Mouse (Mus musculus) limb, embryonic 10.5 days (tissue): ENCODE data around the gene Crabp2. TPM values are rescaled to one million over a fixed set of nuclear protein-coding genes. Genes with fewer than 3 reads are reported as not detected.

Experiments
- DNase-seq: peaks from one replicate; pipeline ENCODE4 v3.0.0-alpha.2; 2017; ENCODE audit warnings: low spot score
- H3K27ac ChIP-seq: fragments of 300-500 bp; sonication (generic); 2 replicates; pipeline ENCODE4 v1.5.1; 2016; ENCODE audit warnings: mild to moderate bottlenecking
- H3K27me3 ChIP-seq: fragments of 300-500 bp; sonication (generic); 2 replicates; pipeline ENCODE4 v1.6.1; 2016; ENCODE audit warnings: low read depth, mild to moderate bottlenecking; ENCODE audit not compliant: poor library complexity, severe bottlenecking
- H3K36me3 ChIP-seq: fragments of 300-500 bp; sonication (generic); 2 replicates; pipeline ENCODE4 v1.6.1; 2016; ENCODE audit warnings: mild to moderate bottlenecking, moderate library complexity
- H3K4me1 ChIP-seq: fragments of 300-500 bp; sonication (generic); 2 replicates; pipeline ENCODE4 v1.6.1; 2016
- H3K4me3 ChIP-seq: fragments of 300-500 bp; sonication (generic); 2 replicates; pipeline ENCODE4 v1.5.1; 2016; ENCODE audit warnings: mild to moderate bottlenecking, moderate library complexity
- H3K9me3 ChIP-seq: fragments of 300-500 bp; sonication (generic); replicated peaks from 2 replicates; pipeline ENCODE4 v1.6.1; 2016; ENCODE audit warnings: mild to moderate bottlenecking
- WGBS: fragments of 180-500 bp; shearing (Covaris S2); methylation state at CpG from one replicate; pipeline ENCODE4 v1.1.7; 2016; 5-methylcytosine and 5-hydroxymethylcytosine counted together
- polyA plus RNA-seq: library from polyadenylated mRNA; unstranded; fragments of >200 nt; fragmentation: Nextera tagmentation; extraction: Ambion mirVana; gene quantifications from 2 replicates; pipeline ENCODE4 v1.2.1, GENCODE M21; 2016

The Crabp2 gene
- polyA plus RNA-seq, 1 experiment from 2014 or later = 944 TPM

DNA sequence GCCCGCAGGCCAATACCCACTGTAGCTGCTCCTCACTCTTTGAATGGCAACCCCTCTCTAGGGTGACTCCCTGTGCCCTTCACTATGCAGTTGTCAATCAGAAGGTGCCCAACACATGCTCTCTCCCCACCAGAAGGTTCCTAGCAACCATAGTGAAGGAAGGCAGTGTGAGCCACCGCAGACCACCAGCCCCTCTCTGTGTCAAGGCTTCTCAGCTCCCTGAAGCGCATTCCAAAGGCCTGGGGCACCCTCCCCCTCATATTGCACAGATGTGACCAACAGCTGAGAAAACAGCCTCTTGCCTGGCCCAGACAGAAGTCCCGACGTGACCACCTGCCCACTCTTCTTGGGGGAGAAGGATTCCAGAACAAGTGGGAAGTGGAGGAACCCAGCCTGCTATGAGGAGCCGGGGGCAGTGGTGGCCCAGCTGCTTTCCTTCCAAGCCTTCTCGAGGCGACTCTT is 23.8 kb downstream of the Crabp2 start:
- H3K4me1 ChIP-seq = peaks cover 48% of the 10 kb centered on the region
- peak overlapping the region; percentile 59 for H3K4me3 ChIP-seq
- peak; percentile 52 for DNase-seq
- WGBS = 3% methylated on average over 8 of the region's 8 CpGs
- H3K36me3 ChIP-seq = peaks cover 17% of the 10 kb centered on the region
- peaks cover 40% of the 10 kb centered on the region for H3K27me3 ChIP-seq
- no peaks in the 10 kb centered on the region for H3K9me3 ChIP-seq
- H3K27ac ChIP-seq = peak overlapping the region; percentile 86; the same call in 1 of the 2 replicates

DNA sequence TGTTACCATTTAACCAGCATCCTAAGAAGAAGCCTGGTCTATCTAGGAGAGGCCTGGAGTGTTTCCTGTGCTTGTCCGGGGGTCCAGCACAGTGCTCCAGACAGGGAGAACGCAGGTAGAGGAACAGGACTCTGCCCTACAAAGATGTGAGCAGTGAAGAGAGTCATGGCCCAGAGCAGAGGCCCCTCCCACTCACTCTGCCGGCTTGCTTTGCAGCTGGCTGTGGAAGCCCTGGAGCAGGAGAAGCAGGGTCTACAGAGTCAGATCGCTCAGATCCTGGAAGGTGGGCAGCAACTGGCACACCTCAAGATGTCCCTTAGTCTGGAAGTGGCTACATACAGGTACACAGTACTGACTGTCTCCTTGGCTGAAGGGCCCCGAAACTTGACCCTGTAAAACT is 24.3 kb downstream of the Crabp2 start:
- Histone ChIP-seq H3K9me3 (no peaks in the 10 kb centered on the region), H3K27me3 (peaks cover 40% of the 10 kb centered on the region), H3K4me3 (peak overlapping the region; percentile 59), H3K36me3 (peaks cover 17% of the 10 kb centered on the region), H3K4me1 (peaks cover 48% of the 10 kb centered on the region), H3K27ac (0 out of 2 replicates have a peak overlapping the region, but pooled peaks have one; percentile 86)
- 25% methylated on average over 5 of the region's 5 CpGs for WGBS
- no peak for DNase-seq

DNA sequence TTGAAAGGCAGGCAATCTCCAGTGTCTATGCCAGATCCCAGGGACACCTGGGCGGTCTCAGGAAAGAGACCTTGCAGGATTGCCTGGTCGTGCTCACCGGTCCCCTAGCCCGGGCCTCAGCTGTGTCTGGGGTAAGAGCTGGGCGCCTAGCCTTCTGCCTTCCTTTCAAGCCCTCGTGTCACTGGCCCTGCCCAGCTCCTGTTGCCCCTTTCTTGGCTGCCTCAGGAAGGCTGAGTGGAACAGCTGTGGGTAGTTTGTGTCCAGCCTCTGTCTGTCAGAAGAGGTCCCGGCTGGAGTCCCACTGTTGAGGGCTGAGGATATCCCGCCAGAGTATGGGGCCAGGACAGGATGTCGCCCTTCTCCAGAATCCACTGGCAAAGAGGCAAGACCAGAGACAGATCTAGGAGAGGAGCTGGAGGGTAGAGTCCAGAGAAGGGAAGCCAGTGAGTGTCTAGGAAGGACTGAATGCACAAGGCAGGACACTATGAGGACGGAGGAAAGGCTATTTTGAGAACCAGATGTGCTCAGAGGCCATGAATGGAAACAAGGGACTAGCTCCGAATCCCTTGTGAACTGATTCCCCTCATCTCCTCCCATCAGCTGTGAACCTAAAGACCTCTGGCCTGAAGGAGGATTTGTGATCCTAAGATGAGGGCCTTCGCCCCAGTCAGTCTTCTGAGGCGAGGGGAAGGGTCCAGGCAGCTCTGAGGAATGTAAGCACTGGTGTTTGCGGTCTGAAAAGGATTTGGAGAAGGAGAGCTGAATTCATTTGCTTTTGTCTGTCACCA is 25.3 kb downstream of the Crabp2 start:
- Histone ChIP-seq H3K27me3 (peaks cover 40% of the 10 kb centered on the region), H3K4me3 (peak overlapping the region; percentile 21), H3K27ac (peak overlapping the region; percentile 53), H3K4me1 (peaks cover 48% of the 10 kb centered on the region), H3K36me3 (peaks cover 20% of the 10 kb centered on the region), H3K9me3 (no peaks in the 10 kb centered on the region)
- 27% methylated on average over 14 of the region's 14 CpGs for WGBS
- DNase-seq = no peak

DNA sequence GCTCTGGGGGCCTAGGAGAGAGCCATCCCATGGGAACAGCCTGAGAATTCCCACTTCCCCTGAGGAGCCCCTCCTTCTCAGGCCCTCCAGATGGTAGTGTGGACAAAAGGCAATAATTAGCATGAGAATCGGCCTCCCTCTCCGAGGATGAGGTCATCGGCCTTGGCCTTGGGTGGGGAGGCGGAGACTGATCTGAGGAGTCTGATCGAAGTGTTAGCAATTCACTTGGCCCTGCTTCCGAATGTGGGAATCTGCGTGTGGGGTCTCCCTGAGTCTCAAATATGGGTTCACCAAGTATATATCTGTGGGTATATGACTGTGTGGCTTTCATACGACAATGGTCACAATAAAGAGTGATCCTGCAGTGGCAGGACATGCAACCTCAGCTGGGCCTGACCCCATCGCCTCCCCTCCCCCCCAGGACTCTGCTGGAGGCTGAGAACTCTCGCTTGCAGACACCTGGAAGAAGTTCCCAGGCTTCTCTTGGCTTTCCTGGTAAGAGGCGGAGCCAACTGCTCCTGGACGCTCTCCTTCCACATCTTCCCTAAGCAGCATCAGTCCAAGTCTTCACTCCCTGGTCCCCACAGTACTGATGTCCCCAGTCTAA is 26.0 kb downstream of the Crabp2 start:
- no peak for DNase-seq
- Histone ChIP-seq H3K9me3 (no peaks in the 10 kb centered on the region), H3K27me3 (peaks cover 40% of the 10 kb centered on the region), H3K4me1 (peaks cover 48% of the 10 kb centered on the region), H3K27ac (peak overlapping the region; percentile 53), H3K36me3 (peaks cover 20% of the 10 kb centered on the region), H3K4me3 (peak overlapping the region; percentile 21)
- WGBS = 16% methylated on average over 12 of the region's 12 CpGs

DNA sequence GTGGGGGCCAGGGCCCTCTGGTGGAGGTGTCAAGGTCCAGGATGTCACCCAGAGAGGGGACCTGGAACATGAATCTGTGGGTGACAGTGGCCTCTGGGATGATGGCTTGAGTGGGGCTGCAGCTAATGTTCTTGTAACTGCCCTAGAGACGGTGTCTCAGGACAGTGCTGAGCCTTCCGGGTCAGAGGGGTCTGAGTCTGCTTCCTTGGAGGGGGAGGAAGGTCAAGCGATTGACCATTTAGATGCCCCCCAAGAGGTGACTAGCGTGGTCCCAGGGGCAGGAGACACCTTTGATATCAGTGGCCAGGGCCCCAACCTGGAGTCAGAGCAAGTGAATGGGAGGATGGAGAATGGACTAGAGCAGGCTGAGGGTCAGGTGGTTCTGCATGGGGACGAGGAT is 31.0 kb downstream of the Crabp2 start:
- Histone ChIP-seq H3K9me3 (no peaks in the 10 kb centered on the region), H3K36me3 (peaks cover 20% of the 10 kb centered on the region), H3K27me3 (0 out of 2 replicates have a peak, but pooled peaks cover 7% of the 10 kb centered on the region), H3K4me1 (peaks cover 48% of the 10 kb centered on the region), H3K27ac (no peak overlapping the region), H3K4me3 (no peak overlapping the region)
- DNase-seq = no peak
- 85% methylated on average over 5 of the region's 5 CpGs for WGBS

DNA sequence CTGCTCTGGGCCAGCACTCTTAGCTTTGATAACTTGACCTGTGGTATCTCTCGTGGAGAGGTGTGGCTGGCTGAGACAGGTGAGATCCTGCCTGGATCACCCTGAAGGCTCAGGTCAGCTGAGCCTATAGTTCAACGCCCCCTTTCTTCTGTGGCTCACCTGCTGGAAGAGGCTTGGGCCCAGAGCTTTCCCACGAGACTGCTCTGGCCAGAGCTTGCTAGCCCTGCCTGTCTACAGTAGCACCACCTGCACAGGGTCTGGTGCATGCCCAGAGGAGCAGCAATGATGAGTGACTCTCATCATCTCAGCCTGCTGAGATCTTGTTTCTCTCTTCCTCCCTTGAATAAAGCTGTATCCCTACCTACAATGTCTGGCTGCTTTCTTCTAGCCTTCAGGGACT is 31.6 kb downstream of the Crabp2 start:
- H3K27me3 ChIP-seq = peaks cover 8% of the 10 kb centered on the region; the same call in 1 of the 2 replicates
- H3K4me1 ChIP-seq = peaks cover 46% of the 10 kb centered on the region

DNA sequence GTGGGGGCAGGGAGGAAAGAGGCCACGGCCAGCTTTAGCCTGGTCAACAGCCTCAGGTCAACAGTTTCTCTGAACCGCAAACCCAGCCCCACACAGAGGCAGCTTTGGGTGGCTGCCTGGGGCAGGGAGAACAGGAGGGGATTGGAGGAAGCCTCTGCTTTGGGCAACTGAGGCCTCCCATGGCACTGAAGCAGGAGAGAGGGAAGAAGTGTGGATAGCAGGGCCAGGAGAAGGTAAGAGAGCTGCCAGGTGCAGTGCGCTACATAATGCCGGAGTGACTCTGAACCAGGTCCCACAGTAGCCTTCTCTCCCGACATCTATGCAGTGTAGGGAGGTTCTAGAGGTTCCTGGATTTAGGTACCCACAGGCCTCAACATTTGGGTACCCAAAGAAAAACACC is 32.3 kb downstream of the Crabp2 start:
- peaks cover 14% of the 10 kb centered on the region for H3K27me3 ChIP-seq
- no peaks in the 10 kb centered on the region for H3K9me3 ChIP-seq
- 59% methylated on average over 5 of the region's 5 CpGs for WGBS
- H3K4me3 ChIP-seq = no peak overlapping the region
- peaks cover 51% of the 10 kb centered on the region for H3K4me1 ChIP-seq
- H3K27ac ChIP-seq = no peak overlapping the region
- peaks cover 15% of the 10 kb centered on the region for H3K36me3 ChIP-seq
- DNase-seq = no peak

More for the DNA sequence above, 31.6 kb downstream of the Crabp2 start:
- Histone ChIP-seq H3K9me3 (no peaks in the 10 kb centered on the region), H3K27ac (no peak overlapping the region), H3K36me3 (peaks cover 20% of the 10 kb centered on the region), H3K4me3 (no peak overlapping the region)
- no peak for DNase-seq
- 46% methylated on average over 3 of the region's 3 CpGs for WGBS

DNA sequence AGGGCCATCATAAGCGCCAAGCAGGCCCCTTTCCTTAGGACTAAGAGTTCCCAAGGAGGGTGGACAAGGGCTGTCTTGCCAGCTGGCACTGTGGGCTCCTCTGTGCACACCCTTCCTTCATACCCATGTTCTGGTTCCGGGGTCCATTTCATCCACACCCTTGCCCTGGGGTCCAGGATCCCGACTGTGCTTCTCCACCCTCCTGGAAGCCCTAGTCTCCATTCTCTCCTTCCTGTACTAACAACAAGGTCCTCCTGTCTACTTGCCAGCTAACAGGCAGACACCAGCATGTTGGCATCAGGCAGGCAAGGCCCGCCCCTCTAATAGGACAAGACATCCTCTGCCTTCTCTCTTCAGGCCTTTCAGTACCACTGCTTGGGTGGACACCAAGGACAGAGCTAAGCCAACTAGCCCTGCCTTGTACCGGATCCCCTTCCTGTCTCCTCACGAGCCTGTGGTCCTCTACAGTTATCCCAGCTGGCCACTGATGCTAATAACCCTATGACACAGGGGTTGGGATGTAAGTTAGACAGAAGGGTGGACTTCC is 32.8 kb downstream of the Crabp2 start:
- Histone ChIP-seq H3K9me3 (no peaks in the 10 kb centered on the region), H3K4me1 (peaks cover 57% of the 10 kb centered on the region), H3K36me3 (peaks cover 11% of the 10 kb centered on the region), H3K4me3 (no peak overlapping the region), H3K27me3 (peaks cover 20% of the 10 kb centered on the region), H3K27ac (peak overlapping the region; percentile 80; the same call in 1 of the 2 replicates)
- no peak for DNase-seq
- WGBS = 87% methylated on average over 6 of the region's 6 CpGs

DNA sequence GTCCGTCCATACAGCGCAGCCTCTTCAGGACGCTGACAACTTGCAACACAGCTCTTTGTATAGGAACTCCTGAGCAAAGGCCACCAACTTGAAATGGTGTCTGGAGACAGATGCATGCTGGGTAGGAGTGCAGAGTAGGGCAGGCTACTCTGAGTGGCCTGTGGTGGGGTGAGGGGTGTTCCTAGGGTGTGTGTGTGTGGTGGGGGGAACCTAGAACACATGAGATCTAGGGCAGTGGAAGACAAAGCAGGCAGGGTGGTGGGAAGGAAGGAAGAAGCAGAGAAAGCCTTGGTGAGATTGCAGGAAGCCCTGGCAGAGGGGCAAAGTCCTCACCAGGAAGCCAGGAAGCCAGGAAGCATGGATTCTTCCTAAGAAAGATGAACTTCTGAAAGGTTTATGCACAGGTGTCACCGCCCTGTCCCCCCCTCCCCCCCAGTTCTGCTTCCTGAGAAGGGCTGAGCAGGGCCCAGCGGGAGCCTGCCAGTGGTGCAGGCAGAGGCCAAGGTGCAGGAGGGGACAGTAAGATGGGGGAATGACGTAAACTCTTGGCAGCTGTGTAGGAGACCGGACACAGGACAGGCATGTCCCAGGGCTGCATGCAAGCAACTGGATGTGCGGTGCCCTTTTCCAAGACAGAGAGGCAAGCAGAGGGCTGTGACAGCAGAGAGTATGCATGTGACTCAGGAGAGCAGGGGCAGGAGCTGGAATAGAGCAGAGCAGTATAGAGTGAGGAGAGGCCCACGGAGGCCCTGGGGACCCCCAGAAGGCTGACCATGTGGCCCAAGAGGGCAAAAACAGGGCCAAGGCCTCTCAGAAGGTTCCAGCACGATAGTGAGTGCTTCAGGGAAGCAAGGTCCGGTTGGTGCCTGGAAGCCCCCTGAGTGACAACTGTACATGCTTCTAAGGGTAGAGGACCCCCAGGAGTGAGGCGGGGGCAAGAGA is 33.7 kb downstream of the Crabp2 start:
- Histone ChIP-seq H3K9me3 (no peaks in the 10 kb centered on the region), H3K27me3 (peaks cover 22% of the 10 kb centered on the region), H3K4me1 (peaks cover 66% of the 10 kb centered on the region), H3K36me3 (peaks cover 4% of the 10 kb centered on the region; the same call in 1 of the 2 replicates), H3K4me3 (no peak overlapping the region), H3K27ac (peak overlapping the region; percentile 80)
- 43% methylated on average over 12 of the region's 12 CpGs for WGBS
- DNase-seq = no peak

DNA sequence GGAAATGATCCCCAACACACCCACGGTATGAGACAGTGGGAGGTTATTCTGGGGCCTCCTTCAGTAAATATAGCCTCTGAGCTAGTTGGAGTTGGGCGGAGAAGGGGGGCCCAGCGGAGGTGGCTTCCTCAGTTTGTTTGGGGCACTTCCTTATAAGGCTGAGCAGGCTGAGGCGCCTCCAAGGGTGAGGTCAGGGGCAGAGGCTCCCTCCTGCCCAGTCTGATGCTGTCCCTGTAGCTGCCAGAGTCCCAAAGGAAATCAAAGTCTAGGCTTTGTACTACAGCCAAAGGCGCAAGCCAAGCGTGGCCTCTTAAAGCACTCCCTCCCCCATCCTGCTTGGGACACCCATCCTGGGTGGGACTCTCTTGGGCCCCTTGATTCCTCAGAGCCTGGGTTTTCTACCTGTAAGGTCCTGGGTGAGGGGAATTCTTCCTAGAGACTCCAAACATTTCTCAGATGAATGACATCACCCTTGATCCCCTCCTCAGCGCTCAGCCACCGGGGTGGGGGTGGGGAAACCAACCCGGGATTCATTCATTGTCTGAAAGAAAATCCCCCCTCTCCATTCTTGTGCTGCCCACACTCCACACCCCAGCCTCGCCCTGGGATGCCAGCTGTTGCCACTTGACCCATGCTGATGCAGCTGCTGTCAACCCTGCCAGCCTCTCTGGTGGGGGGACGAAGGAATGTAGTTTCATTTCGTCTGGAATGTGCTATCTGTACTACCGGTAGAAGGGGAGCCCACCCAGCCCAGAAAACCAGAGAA is 34.6 kb downstream of the Crabp2 start:
- peaks cover 74% of the 10 kb centered on the region for H3K4me1 ChIP-seq
- peak overlapping the region; percentile 28; the same call in 1 of the 2 replicates for H3K4me3 ChIP-seq
- peaks cover 24% of the 10 kb centered on the region for H3K27me3 ChIP-seq
- H3K9me3 ChIP-seq = no peaks in the 10 kb centered on the region
- 6% methylated on average over 13 of the region's 13 CpGs for WGBS
- H3K36me3 ChIP-seq = peaks cover 4% of the 10 kb centered on the region; the same call in 1 of the 2 replicates
- peak overlapping the region; percentile 80 for H3K27ac ChIP-seq
- no peak for DNase-seq

DNA sequence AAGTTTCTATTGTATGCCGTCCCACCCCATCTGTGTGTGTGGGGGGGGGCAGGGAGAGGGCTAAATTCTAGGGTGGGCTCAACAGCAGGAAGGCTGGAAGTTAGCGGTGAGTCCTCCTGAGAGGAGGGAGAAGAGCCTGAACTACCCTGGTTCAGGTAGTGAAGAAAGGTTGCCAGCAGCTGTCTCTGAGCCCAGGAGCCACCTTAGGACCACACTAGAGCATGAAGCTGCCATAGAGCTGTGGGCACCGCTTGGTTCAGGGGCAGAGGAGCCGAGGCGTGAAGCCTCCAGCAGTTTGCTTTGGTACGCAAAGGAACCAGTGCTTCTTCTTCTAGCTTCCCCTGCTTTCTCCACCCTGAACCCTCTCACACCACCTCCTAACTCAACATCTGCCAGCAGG is 35.2 kb downstream of the Crabp2 start:
- 55% methylated on average over 6 of the region's 6 CpGs for WGBS
- H3K36me3 ChIP-seq = no peaks in the 10 kb centered on the region
- DNase-seq = no peak
- peaks cover 30% of the 10 kb centered on the region for H3K27me3 ChIP-seq
- H3K4me1 ChIP-seq = peaks cover 80% of the 10 kb centered on the region
- no peaks in the 10 kb centered on the region for H3K9me3 ChIP-seq
- peak overlapping the region; percentile 28; the same call in 1 of the 2 replicates for H3K4me3 ChIP-seq
- peak overlapping the region; percentile 80 for H3K27ac ChIP-seq
